Mouse (Mus musculus): ENCODE data around the gene Frzb. TPM values are rescaled to one million over a fixed set of nuclear protein-coding genes. Genes with fewer than 3 reads are reported as not detected.

Frzb gene
- polyA plus RNA-seq, 1 experiment from 2014 or later, result 0.87 TPM

DNA sequence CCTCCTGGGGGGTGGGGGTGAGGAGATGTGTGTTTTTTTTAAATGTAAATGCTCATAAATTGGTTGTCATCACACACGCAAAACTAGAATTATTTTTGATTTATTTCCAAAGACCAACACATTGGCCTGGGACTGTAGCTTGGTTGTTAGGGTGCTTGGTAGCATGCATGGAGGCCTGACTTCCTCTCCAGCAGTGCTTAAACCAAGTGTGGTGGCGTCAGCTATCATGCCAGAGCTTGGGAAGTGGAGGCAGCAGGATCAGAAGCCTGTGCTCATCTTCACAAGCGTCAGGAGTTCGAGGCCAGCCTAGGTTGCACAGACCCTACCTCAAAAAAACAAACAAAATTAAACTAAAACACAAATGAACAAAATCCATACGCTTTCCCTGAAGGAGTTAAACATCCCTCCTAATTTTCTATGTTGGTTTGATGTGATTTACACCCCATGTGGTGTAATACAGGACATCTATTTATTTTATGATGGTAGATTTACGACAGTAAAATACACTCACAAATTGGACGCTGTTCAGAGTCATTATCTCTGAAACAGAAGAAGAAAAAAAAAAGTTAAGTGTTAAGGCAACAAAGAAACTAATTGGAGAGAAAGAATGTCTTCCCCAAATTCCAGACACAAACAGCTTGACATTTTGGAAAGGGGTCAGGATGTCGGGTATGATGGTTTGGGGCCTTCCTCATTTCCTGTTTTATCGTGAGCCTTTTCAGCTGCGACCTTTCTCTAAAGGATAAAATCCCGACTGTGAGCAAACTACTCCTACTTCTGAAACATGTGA lies 12.4 kb downstream of the Frzb start:
- WGBS (ENCODE audit: insufficient replicate concordance), result 49% methylated on average over 11 of the region's 11 CpGs
- Histone ChIP-seq H3K4me3 (ENCODE audit: low read depth, low read length) (no peak overlapping the region), H3K4me2 (ENCODE audit: low read depth, low read length) (no peak overlapping the region), H3K27ac (ENCODE audit: low read length) (no peak overlapping the region), H3K36me3 (ENCODE audit: control insufficient read depth, insufficient read depth) (no peaks in the 10 kb centered on the region), H3K4me1 (ENCODE audit: control insufficient read depth, low read depth, low read length) (no peaks in the 10 kb centered on the region), H3K9ac (ENCODE audit: low read depth, low read length) (no peak overlapping the region), H3K9me3 (replicated peaks; ENCODE audit: control insufficient read depth, low read length) (no peaks in the 10 kb centered on the region), H3K27me3 (ENCODE audit: control insufficient read depth, insufficient read depth, low read depth, low read length) (no peaks in the 10 kb centered on the region)
- no peak for ATAC-seq (ENCODE audit: low read depth)

DNA sequence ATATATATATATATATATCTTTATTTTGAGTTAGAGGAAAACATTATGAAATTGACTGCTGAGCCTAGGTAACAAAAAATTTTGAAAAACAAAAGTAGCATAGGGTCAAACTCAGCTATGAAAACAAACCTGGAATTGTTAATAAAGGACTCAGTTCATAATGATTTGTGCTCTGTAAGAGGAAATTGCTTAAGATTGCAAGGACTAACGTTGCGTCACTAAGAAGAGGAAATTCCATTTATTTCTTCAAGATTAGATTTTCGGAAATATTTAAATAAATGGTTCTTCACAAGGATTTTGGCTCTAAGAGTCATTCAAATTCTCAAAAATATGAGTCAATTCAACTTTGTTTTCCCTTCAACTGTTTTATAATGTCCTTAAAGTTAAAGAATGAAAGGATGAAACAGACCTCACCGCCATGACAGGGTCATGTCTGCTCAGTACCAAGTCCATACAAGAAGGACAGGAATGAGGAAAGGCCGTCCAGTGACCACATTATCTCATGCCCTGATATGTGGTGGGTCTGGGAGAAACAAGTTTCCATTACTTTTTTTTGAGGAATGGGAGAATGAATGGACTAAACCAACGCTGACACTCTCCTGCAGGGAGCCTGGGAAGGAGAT lies 14.1 kb downstream of the Frzb start:
- H3K4me2 ChIP-seq (ENCODE audit: low read depth, low read length), result no peak overlapping the region
- ATAC-seq (ENCODE audit: low read depth), result no peak
- no peaks in the 10 kb centered on the region for H3K27me3 ChIP-seq (ENCODE audit: control insufficient read depth, insufficient read depth, low read depth, low read length)
- WGBS (ENCODE audit: insufficient replicate concordance), result 62% methylated on average over 6 of the region's 6 CpGs
- H3K4me1 ChIP-seq (ENCODE audit: control insufficient read depth, low read depth, low read length), result no peaks in the 10 kb centered on the region
- no peak overlapping the region for H3K4me3 ChIP-seq (ENCODE audit: low read depth, low read length)
- no peaks in the 10 kb centered on the region for H3K36me3 ChIP-seq (ENCODE audit: control insufficient read depth, insufficient read depth)
- H3K9ac ChIP-seq (ENCODE audit: low read depth, low read length), result no peak overlapping the region
- H3K9me3 ChIP-seq (replicated peaks; ENCODE audit: control insufficient read depth, low read length), result no peaks in the 10 kb centered on the region
- no peak overlapping the region for H3K27ac ChIP-seq (ENCODE audit: low read length)

- no peaks in the 10 kb centered on the region for H3K36me3 ChIP-seq (ENCODE audit: control insufficient read depth, insufficient read depth)
- H3K4me3 ChIP-seq (ENCODE audit: low read depth, low read length), result no peak overlapping the region
- H3K27me3 ChIP-seq (ENCODE audit: control insufficient read depth, insufficient read depth, low read depth, low read length), result no peaks in the 10 kb centered on the region
- H3K9me3 ChIP-seq (replicated peaks; ENCODE audit: control insufficient read depth, low read length), result no peaks in the 10 kb centered on the region
- no peaks in the 10 kb centered on the region for H3K4me1 ChIP-seq (ENCODE audit: control insufficient read depth, low read depth, low read length)
- no peak overlapping the region for H3K27ac ChIP-seq (ENCODE audit: low read length)
- ATAC-seq (ENCODE audit: low read depth), result no peak
- no peak overlapping the region for H3K4me2 ChIP-seq (ENCODE audit: low read depth, low read length)
- WGBS (ENCODE audit: insufficient replicate concordance), result 36% methylated on average over 1 of the region's 1 CpGs
- H3K9ac ChIP-seq (ENCODE audit: low read depth, low read length), result no peak overlapping the region
These were observed 16.9 kb downstream of the Frzb start for GRCm38 (mm10) chr2:80430357-80431053.

GRCm38 (mm10) chr2:80423116-80423515 lies 24.3 kb downstream of the Frzb start:
- H3K27ac ChIP-seq (ENCODE audit: low read length), result no peak overlapping the region
- no peaks in the 10 kb centered on the region for H3K9me3 ChIP-seq (replicated peaks; ENCODE audit: control insufficient read depth, low read length)
- no peak overlapping the region for H3K4me3 ChIP-seq (ENCODE audit: low read depth, low read length)
- no peak overlapping the region for H3K4me2 ChIP-seq (ENCODE audit: low read depth, low read length)
- no peak overlapping the region for H3K9ac ChIP-seq (ENCODE audit: low read depth, low read length)
- H3K4me1 ChIP-seq (ENCODE audit: control insufficient read depth, low read depth, low read length), result no peaks in the 10 kb centered on the region
- no peak for ATAC-seq (ENCODE audit: low read depth)
- H3K27me3 ChIP-seq (ENCODE audit: control insufficient read depth, insufficient read depth, low read depth, low read length), result no peaks in the 10 kb centered on the region
- no peaks in the 10 kb centered on the region for H3K36me3 ChIP-seq (ENCODE audit: control insufficient read depth, insufficient read depth)
- 75% methylated on average over 5 of the region's 5 CpGs for WGBS (ENCODE audit: insufficient replicate concordance)

DNA sequence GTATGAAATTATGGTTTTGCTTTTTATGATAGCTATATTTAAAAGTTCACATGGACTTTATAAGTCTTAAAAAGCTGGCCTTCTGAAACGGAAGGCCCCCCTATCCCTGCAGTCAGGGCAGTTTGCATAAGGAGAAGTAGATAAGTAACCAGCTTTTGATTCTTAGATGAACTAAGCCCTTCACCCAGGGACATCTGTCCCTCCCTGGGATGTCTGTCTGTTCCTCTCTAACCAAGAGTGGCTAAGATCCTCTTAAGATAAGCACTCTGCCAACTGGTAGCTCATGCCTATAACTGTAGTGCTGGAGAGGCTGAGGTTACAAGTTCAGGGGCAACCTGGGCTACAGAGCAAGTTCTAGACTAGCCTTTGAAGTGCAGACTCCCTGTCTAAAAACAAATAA lies 25.4 kb downstream of the Frzb start:
- Histone ChIP-seq H3K27me3 (ENCODE audit: control insufficient read depth, insufficient read depth, low read depth, low read length) (no peaks in the 10 kb centered on the region), H3K36me3 (ENCODE audit: control insufficient read depth, insufficient read depth) (no peaks in the 10 kb centered on the region), H3K27ac (ENCODE audit: low read length) (no peak overlapping the region), H3K4me3 (ENCODE audit: low read depth, low read length) (no peak overlapping the region), H3K9me3 (replicated peaks; ENCODE audit: control insufficient read depth, low read length) (no peaks in the 10 kb centered on the region), H3K4me1 (ENCODE audit: control insufficient read depth, low read depth, low read length) (no peaks in the 10 kb centered on the region), H3K9ac (ENCODE audit: low read depth, low read length) (no peak overlapping the region), H3K4me2 (ENCODE audit: low read depth, low read length) (no peak overlapping the region)
- WGBS (ENCODE audit: insufficient replicate concordance), result 20% methylated on average over 1 of the region's 1 CpGs
- no peak for ATAC-seq (ENCODE audit: low read depth)

DNA sequence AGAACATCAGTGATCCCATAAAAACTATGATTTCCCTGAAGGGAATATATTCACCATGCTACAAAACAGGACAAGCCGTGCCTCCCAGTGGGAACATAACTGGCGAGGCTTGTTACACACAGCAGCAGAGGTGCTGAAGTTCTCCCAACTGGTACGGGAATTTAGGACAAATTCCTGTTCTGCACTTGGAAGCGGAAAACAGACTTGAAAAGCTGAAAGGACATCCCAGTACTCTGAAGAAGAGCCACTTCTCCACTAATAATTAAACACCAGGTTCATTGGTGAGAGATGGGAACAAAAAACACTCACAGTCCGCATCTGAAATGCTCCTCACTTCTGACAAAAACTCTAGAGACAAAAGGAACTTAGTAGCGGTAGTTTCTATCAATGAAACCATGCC lies 31.1 kb downstream of the Frzb start:
- ATAC-seq (ENCODE audit: low read depth), result no peak
- Histone ChIP-seq H3K27me3 (ENCODE audit: control insufficient read depth, insufficient read depth, low read depth, low read length) (no peaks in the 10 kb centered on the region), H3K27ac (ENCODE audit: low read length) (no peak overlapping the region), H3K4me3 (ENCODE audit: low read depth, low read length) (no peak overlapping the region), H3K9ac (ENCODE audit: low read depth, low read length) (no peak overlapping the region), H3K36me3 (ENCODE audit: control insufficient read depth, insufficient read depth) (no peaks in the 10 kb centered on the region), H3K4me2 (ENCODE audit: low read depth, low read length) (no peak overlapping the region), H3K9me3 (replicated peaks; ENCODE audit: control insufficient read depth, low read length) (no peaks in the 10 kb centered on the region), H3K4me1 (ENCODE audit: control insufficient read depth, low read depth, low read length) (no peaks in the 10 kb centered on the region)
- 66% methylated on average over 6 of the region's 6 CpGs for WGBS (ENCODE audit: insufficient replicate concordance)

DNA sequence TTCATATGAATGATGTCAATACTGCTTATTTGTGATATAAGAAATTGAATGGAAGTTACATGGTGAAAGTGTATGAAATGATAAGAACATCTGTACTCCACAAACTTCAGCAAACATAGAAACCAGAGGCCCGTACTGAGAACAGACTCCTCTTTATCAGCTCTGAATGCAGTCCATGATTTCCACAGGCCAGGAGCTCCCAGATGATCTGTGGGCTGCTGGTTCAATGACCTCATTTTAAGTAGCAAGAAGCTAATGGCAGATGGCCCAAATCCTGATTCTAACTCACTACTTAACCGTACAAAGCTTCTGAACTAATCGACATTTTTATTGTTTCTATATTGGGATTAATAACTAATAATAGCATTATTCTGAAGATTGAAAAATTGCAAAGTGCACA lies 33.0 kb downstream of the Frzb start:
- ATAC-seq (ENCODE audit: low read depth), result no peak
- WGBS (ENCODE audit: insufficient replicate concordance), result 60% methylated on average over 3 of the region's 3 CpGs
- H3K4me3 ChIP-seq (ENCODE audit: low read depth, low read length), result no peak overlapping the region
- H3K9ac ChIP-seq (ENCODE audit: low read depth, low read length), result no peak overlapping the region
- H3K27me3 ChIP-seq (ENCODE audit: control insufficient read depth, insufficient read depth, low read depth, low read length), result no peaks in the 10 kb centered on the region
- H3K9me3 ChIP-seq (replicated peaks; ENCODE audit: control insufficient read depth, low read length), result no peaks in the 10 kb centered on the region
- H3K36me3 ChIP-seq (ENCODE audit: control insufficient read depth, insufficient read depth), result no peaks in the 10 kb centered on the region
- no peak overlapping the region for H3K27ac ChIP-seq (ENCODE audit: low read length)
- no peaks in the 10 kb centered on the region for H3K4me1 ChIP-seq (ENCODE audit: control insufficient read depth, low read depth, low read length)
- H3K4me2 ChIP-seq (ENCODE audit: low read depth, low read length), result no peak overlapping the region

DNA sequence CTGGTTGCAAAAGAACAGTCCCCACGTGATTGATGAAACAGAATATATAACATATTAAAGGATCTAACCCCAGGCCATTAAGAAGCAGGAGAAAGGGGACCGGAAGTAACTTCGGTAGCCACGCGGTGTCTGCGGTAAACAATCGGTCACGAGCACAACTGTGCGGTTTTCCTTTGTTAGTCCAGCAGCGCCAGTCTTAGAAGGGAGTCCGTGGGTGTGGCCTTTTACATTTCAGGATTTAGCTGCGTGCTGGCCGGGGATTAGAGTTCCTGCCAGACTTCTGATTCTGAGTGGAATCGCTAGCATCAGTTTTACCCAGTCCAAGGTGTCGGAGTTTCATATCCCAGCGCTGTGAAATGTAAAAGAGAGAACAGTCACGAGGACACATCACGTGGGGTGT lies 34.3 kb downstream of the Frzb start:
- Histone ChIP-seq H3K27ac (ENCODE audit: low read length) (no peak overlapping the region), H3K9me3 (replicated peaks; ENCODE audit: control insufficient read depth, low read length) (no peaks in the 10 kb centered on the region), H3K9ac (ENCODE audit: low read depth, low read length) (no peak overlapping the region), H3K4me1 (ENCODE audit: control insufficient read depth, low read depth, low read length) (no peaks in the 10 kb centered on the region), H3K4me3 (ENCODE audit: low read depth, low read length) (no peak overlapping the region), H3K4me2 (ENCODE audit: low read depth, low read length) (no peak overlapping the region), H3K36me3 (ENCODE audit: control insufficient read depth, insufficient read depth) (no peaks in the 10 kb centered on the region), H3K27me3 (ENCODE audit: control insufficient read depth, insufficient read depth, low read depth, low read length) (no peaks in the 10 kb centered on the region)
- 70% methylated on average over 18 of the region's 18 CpGs for WGBS (ENCODE audit: insufficient replicate concordance)
- ATAC-seq (ENCODE audit: low read depth), result no peak
